Mouse (Mus musculus) stomach, embryonic 14.5 days (tissue): Measurements from ENCODE around the gene Serpinb9b. TPM values are rescaled to one million over a fixed set of nuclear protein-coding genes. Genes with fewer than 3 reads are reported as not detected.

ENCODE experiments used
- ATAC-seq: fragments of 200-750 bp; cut with Nextera tagmentation; 2 replicates; pipeline ENCODE4 v1.8.0; 2017; ENCODE audit warnings: low read depth, moderate TSS enrichment; ENCODE audit not compliant: insufficient number of reproducible peaks, insufficient read depth, low FRiP score
- H3K27ac ChIP-seq: fragments of 300-500 bp; sonication (generic); 2 replicates; pipeline ENCODE4 v1.5.1; 2014; ENCODE audit warnings: mild to moderate bottlenecking, low read length, moderate library complexity, mixed read lengths
- H3K27me3 ChIP-seq: fragments of 300-500 bp; sonication (generic); 2 replicates; pipeline ENCODE4 v1.6.1; 2014; ENCODE audit warnings: low read length, control low read depth, mixed read lengths; ENCODE audit not compliant: control insufficient read depth, insufficient read depth
- H3K36me3 ChIP-seq: fragments of 300-500 bp; sonication (generic); 2 replicates; pipeline ENCODE4 v1.6.1; 2014; ENCODE audit warnings: mild to moderate bottlenecking, control low read depth, low read length, moderate library complexity, mixed read lengths; ENCODE audit not compliant: control insufficient read depth, insufficient read depth
- H3K4me1 ChIP-seq: fragments of 300-500 bp; sonication (generic); 2 replicates; pipeline ENCODE4 v1.6.1; 2014; ENCODE audit warnings: low read length, control low read depth, mixed read lengths; ENCODE audit not compliant: control insufficient read depth, insufficient read depth
- H3K4me2 ChIP-seq: fragments of 300-500 bp; sonication (generic); replicated peaks from 2 replicates; pipeline ENCODE4 v1.6.1; 2014; ENCODE audit warnings: low read depth, low read length, control low read depth
- H3K4me3 ChIP-seq: fragments of 300-500 bp; sonication (generic); 2 replicates; pipeline ENCODE4 v1.5.1; 2014; ENCODE audit warnings: low read depth, low read length, control low read depth
- H3K9ac ChIP-seq: fragments of 300-500 bp; sonication (generic); replicated peaks from 2 replicates; pipeline ENCODE4 v1.6.1; 2014; ENCODE audit warnings: low read depth, mild to moderate bottlenecking, control low read depth, low read length, moderate library complexity, mixed read lengths
- H3K9me3 ChIP-seq: fragments of 300-500 bp; sonication (generic); 2 replicates; pipeline ENCODE4 v1.6.1; 2016; ENCODE audit warnings: low read depth, low read length, control low read depth; ENCODE audit not compliant: control insufficient read depth
- WGBS: fragments of 180-500 bp; shearing (Covaris S2); extraction: QIAGEN DNeasy Blood & Tissue Kit; methylation state at CpG from one replicate; pipeline ENCODE4 v1.1.7; 2014; 5-methylcytosine and 5-hydroxymethylcytosine counted together
- polyA plus RNA-seq: library from polyadenylated mRNA; unstranded; fragments of >200 nt; fragmentation: Nextera tagmentation; extraction: Ambion mirVana; gene quantifications from 2 replicates; pipeline ENCODE4 v1.2.1, GENCODE M21; 2014

Serpinb9b gene
- polyA plus RNA-seq, 1 experiment from 2014 or later = not detected

DNA sequence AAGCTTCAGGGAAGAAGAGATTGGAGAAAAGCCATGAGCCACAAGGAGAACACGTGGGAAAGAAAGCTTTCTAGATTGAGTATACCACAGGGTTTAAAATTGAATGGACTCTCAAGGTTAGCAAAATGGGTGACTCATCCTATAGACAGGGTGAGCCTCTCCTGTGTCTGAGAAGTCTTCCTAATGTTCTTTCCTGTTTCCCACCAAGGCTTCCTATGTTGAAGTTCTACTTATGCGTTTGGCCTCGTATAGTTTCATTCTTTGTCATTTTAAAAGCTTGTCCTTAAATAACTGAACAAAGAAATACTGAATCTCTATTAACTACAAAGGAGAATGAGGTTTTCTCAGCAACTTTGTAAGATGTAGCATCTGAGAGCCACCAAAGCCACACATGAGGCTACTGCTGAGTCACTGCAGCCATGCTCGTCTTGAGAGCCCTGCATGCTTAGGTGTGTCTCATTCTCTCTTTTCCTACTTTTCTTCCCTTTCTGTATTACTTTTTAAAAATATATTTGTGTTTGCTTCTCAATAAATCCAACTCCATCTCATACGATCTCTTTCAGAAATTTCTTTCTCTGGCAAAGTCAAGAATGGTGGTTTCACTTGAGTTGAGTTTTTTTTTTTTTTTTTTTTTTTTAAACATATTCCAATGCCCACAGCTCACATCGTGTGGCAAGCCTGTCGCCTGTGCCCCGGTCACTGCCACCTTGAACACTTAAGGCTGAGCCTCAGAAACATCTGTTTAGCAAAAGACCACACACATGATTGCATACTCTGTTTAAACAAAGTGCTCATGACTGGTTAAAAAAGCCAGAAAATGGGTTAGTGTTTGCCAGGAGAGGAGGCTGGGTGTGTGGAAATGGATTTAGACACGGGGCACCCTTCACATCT is 23.4 kb upstream of the Serpinb9b start:
- WGBS = 52% methylated on average over 9 of the region's 9 CpGs
- Histone ChIP-seq H3K9me3 (no peaks in the 10 kb centered on the region), H3K4me2 (peak overlapping the region; percentile 44), H3K36me3 (no peaks in the 10 kb centered on the region), H3K4me1 (peaks cover 13% of the 10 kb centered on the region; the same call in 1 of the 2 replicates), H3K9ac (0 out of 2 replicates have a peak overlapping the region, but pooled peaks have one; percentile 15), H3K27me3 (no peaks in the 10 kb centered on the region), H3K27ac (peak overlapping the region; percentile 87), H3K4me3 (peak overlapping the region; percentile 22)
- ATAC-seq = no peak

DNA sequence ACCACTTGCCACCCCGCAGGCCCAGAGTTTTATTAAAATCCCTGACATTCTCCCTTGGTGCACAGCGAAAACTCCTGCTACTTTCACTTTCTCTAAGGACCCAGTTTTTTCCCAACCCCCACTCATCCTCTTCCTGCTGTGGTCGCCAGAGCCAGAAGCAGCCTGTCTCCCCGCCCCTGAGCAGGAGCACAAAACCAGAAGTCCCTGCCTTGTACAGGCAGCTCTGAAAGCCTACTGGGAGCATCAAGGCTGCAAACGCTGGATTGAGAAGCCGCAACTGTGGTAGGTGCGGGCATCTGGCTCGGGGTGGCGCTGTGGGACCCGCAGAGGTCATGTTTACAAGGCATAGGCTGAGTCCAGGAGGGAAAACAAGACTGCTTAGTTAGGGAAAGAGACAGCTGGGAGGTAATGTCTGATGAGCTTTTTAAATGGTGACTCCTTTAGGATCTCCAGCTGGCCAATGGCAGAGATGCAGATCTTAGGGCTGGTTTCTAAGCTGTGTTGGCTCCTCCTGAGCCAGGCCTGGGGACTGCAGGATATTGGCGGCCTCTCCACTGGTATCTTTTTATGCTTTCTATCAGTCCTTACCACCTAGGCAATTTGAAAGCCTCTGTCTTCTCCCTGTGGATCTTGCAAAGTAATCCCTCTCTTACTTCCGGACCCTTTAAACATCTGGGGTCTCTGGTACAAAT is 22.7 kb upstream of the Serpinb9b start:
- H3K4me2 ChIP-seq = peak overlapping the region; percentile 44
- 13% methylated on average over 12 of the region's 12 CpGs for WGBS
- 0 out of 2 replicates have a peak overlapping the region, but pooled peaks have one; percentile 15 for H3K9ac ChIP-seq
- peak overlapping the region; percentile 87 for H3K27ac ChIP-seq
- no peaks in the 10 kb centered on the region; the same call in 1 of the 2 replicates for H3K36me3 ChIP-seq
- H3K4me1 ChIP-seq = peaks cover 13% of the 10 kb centered on the region; the same call in 1 of the 2 replicates
- ATAC-seq = peak; percentile 91
- no peaks in the 10 kb centered on the region for H3K9me3 ChIP-seq
- H3K27me3 ChIP-seq = no peaks in the 10 kb centered on the region
- H3K4me3 ChIP-seq = peak overlapping the region; percentile 22

DNA sequence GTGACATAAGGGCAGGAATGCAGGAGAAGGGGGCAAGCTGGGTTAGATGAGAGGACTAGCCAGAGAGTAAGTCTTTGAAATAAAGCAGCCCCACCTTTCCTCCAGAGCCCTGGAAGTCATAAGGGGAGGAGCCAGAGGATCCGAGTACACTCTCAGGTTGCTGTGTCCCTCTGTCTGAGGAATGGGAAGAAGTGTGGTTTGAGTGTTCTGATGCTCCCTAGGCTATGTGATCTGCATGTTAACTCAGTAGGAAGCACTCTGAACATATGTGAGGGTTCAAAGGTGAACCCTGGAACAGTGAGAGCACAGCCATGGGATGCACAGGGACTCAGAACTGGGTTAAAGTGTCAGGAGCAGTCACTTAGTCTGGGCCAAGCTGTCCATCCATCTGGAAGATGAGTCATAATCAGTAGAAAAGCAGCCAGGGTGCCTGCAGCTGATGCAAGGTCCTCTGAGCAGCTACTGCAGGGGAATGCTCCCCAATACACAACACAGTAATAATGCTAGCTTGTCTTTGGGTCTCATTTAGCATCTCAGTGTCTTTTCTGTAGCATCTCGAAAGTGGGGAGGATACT is 21.6 kb upstream of the Serpinb9b start:
- whole genome bisulfite sequencing = 60% methylated on average over 2 of the region's 2 CpGs
- Histone ChIP-seq H3K4me1 (peaks cover 13% of the 10 kb centered on the region; the same call in 1 of the 2 replicates), H3K36me3 (no peaks in the 10 kb centered on the region; the same call in 1 of the 2 replicates), H3K9ac (no peak overlapping the region), H3K9me3 (no peaks in the 10 kb centered on the region), H3K27ac (no peak overlapping the region), H3K4me2 (peak overlapping the region; percentile 44; the same call in 1 of the 2 replicates), H3K27me3 (no peaks in the 10 kb centered on the region), H3K4me3 (no peak overlapping the region; the same call in 1 of the 2 replicates)
- no peak for ATAC-seq

DNA sequence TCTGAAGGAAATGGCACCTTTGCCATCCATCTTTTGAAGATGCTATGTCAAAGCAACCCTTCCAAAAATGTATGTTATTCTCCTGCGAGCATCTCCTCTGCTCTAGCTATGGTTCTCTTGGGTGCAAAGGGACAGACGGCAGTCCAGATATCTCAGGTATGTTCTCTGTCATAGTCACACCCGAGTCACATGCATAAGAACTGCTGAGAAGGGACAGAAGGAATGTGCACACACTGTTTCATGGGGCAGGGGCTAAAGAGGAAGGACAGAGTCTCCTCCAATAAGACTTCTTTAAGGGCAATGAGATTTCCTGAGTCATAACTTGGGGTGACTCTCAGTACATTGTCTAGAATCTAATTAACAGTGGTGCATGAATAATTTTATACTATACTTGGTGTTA is 20.7 kb upstream of the Serpinb9b start:
- Histone ChIP-seq H3K4me2 (no peak overlapping the region), H3K4me1 (peaks cover 13% of the 10 kb centered on the region; the same call in 1 of the 2 replicates), H3K4me3 (no peak overlapping the region), H3K27ac (no peak overlapping the region), H3K9ac (no peak overlapping the region), H3K9me3 (no peaks in the 10 kb centered on the region), H3K36me3 (no peaks in the 10 kb centered on the region; the same call in 1 of the 2 replicates), H3K27me3 (no peaks in the 10 kb centered on the region)
- no peak for ATAC-seq
- 86% methylated on average over 3 of the region's 3 CpGs for WGBS

DNA sequence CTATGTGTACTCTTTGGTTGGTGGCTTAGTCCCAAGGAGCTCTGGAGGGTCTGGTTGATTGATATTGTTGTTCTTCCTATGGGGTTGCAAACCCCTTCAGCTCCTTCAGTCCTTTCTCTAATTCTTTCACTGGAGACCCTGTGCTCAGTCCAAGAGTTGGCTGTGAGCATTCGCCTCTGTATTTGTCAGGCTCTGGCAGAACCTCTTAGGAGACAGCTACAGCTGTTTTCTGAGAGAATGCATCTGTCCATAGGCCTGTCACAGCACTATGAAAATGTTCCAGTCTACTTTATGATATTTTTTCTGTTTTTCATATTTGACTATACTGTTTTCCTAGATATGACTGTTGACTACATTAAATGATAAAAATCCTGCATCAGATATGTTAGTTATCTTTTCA is 14.8 kb upstream of the Serpinb9b start:
- Histone ChIP-seq H3K4me2 (no peak overlapping the region), H3K9ac (no peak overlapping the region), H3K27ac (no peak overlapping the region), H3K27me3 (no peaks in the 10 kb centered on the region), H3K4me3 (no peak overlapping the region), H3K36me3 (no peaks in the 10 kb centered on the region; the same call in 1 of the 2 replicates), H3K4me1 (peaks cover 3% of the 10 kb centered on the region; the same call in 1 of the 2 replicates), H3K9me3 (no peaks in the 10 kb centered on the region)
- ATAC-seq = no peak
- WGBS = 54% methylated on average over 1 of the region's 1 CpGs

DNA sequence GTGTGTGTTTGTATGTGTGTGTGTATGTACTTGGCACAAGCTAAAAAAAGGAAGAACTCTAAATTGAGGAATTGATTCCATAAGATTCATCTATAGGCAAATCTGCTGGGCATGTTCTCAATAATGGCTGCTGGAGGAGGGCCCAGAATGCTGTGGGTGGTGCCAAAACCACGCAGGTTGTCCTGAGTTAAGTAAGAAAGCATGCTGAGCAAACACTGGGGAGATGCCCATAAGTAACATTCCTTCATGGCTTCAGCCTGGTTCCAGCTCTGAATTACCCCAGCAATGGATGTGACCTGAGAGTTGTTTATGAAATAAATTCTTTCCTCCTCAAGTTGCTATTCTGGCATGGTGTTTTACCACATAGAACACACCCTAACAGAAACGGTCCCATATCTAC is 13.9 kb upstream of the Serpinb9b start:
- no peak overlapping the region for H3K4me3 ChIP-seq

DNA sequence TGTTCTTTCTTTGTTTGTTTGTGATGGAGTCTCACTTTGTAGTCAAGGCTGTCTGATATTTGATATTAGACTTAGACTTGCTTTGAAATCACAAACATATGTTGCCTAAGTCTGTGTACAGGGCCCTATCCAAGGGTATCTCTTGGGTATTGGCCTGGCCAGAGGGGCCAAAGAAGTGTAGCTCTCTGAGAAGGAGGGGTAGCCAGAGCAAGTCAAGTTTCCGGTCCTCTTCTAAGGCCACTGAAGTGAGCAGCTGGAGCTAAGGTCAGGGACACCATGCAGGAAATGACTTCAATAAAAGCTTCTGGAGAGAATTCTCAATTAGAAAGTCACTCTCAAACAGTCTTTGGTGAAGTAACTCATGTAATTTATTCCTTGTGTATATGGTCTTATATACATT is 4.8 kb upstream of the Serpinb9b start:
- Histone ChIP-seq H3K4me3 (no peak overlapping the region), H3K9me3 (no peaks in the 10 kb centered on the region), H3K27me3 (no peaks in the 10 kb centered on the region), H3K27ac (no peak overlapping the region), H3K4me1 (no peaks in the 10 kb centered on the region), H3K9ac (no peak overlapping the region), H3K36me3 (no peaks in the 10 kb centered on the region), H3K4me2 (no peak overlapping the region)
- ATAC-seq = no peak
- WGBS = 83% methylated on average over 1 of the region's 1 CpGs

More for the DNA sequence above, 13.9 kb upstream of the Serpinb9b start:
- WGBS = 45% methylated on average over 2 of the region's 2 CpGs
- Histone ChIP-seq H3K27ac (no peak overlapping the region), H3K9me3 (no peaks in the 10 kb centered on the region), H3K9ac (no peak overlapping the region), H3K36me3 (no peaks in the 10 kb centered on the region; the same call in 1 of the 2 replicates), H3K4me2 (no peak overlapping the region), H3K27me3 (no peaks in the 10 kb centered on the region), H3K4me1 (peaks cover 3% of the 10 kb centered on the region; the same call in 1 of the 2 replicates)
- ATAC-seq = no peak

DNA sequence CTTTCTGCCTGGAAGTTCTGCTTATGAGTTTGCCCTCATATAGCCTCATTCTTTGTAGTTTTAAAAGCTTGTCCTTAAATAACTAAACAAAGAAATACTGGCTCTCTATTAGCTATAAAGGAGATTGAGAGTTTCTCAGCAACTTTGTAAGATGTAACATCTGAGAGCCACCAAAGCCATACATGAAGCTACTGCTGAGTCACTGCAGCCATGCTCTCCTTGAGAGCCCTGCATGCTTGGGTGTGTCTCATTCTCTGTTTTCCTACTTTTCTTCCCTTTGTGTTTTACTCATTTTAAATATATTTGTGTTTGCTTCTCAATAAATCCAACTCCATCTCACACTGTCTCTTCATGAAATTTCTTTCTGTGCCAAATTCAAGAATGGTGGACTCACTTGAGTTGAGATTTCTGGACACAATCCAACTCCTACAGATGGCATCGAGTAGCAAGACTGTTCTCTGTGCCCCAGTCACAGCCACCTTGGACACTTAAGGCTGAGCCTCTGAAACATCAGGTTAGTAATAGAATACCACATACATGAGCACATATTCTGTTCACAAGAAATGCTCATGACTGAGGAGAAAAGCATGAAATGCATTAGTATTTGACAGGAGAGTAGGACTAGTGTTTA is 674 bp upstream of the Serpinb9b start:
- Histone ChIP-seq H3K4me3 (no peak overlapping the region), H3K9ac (no peak overlapping the region), H3K4me2 (no peak overlapping the region), H3K36me3 (no peaks in the 10 kb centered on the region), H3K9me3 (no peaks in the 10 kb centered on the region), H3K27me3 (no peaks in the 10 kb centered on the region), H3K4me1 (no peaks in the 10 kb centered on the region), H3K27ac (no peak overlapping the region)
- WGBS = 56% methylated on average over 1 of the region's 1 CpGs
- ATAC-seq = no peak
